Mouse (Mus musculus): Measurements from ENCODE around the gene Zbtb8b. TPM values are rescaled to one million over a fixed set of nuclear protein-coding genes. Genes with fewer than 3 reads are reported as not detected.

Gene Zbtb8b
- under 1 TPM; 0.05 to 0.15 TPM for polyA plus RNA-seq (2017; shearing (Covaris generic))

GRCm38 (mm10) chr4:129440340-129441063, at the start of gene Zbtb8b:
Gene Zbtb8b, minus strand, starts transcription at chr4:129440853.

GRCm38 (mm10) chr4:129461183-129461960, 20.7 kb upstream of the Zbtb8b start, which contains the start of gene Bsdc1:
Gene Bsdc1, plus strand, starts transcription at chr4:129461581.

GRCm38 (mm10) chr4:129377601-129378390, 62.9 kb downstream of the Zbtb8b start, which contains the start of gene Zbtb8a:
Gene Zbtb8a, minus strand, starts transcription at chr4:129378116.

Other genes with a start within 250 kb of the Zbtb8b start
- 1 to 10 TPM in 1 of 2 experiments, under 1 TPM in 1; 0.67 to 1.0 TPM for gene C77080, start 179.4 kb downstream of the Zbtb8b start, polyA plus RNA-seq (2017; shearing (Covaris generic))
- gene Sync, start 153.2 kb downstream of the Zbtb8b start, polyA plus RNA-seq (2017; shearing (Covaris generic)): under 1 TPM in 1 of 2 experiments, not detected in 1; 0.16 TPM
- gene Rbbp4, start 105.5 kb downstream of the Zbtb8b start, polyA plus RNA-seq (2017; shearing (Covaris generic)): 100 to 1,000 TPM; 289 to 317 TPM
- 10 to 100 TPM; 57.3 to 72.8 TPM for gene Zbtb8os, start 105.2 kb downstream of the Zbtb8b start, polyA plus RNA-seq (2017; shearing (Covaris generic))
- gene Zbtb8a, start 62.7 kb downstream of the Zbtb8b start, polyA plus RNA-seq (2017; shearing (Covaris generic)): 10 to 100 TPM; 10.9 to 17.0 TPM
- 10 to 100 TPM; 32.3 to 41.6 TPM for gene Bsdc1, start 20.7 kb upstream of the Zbtb8b start, polyA plus RNA-seq (2017; shearing (Covaris generic))
- under 1 TPM in 1 of 2 experiments, not detected in 1; 0.12 TPM for gene Tssk3, start 50.2 kb upstream of the Zbtb8b start, polyA plus RNA-seq (2017; shearing (Covaris generic))
- under 1 TPM in 1 of 2 experiments, not detected in 1; 0.67 TPM for gene Fam229a, start 50.3 kb upstream of the Zbtb8b start, polyA plus RNA-seq (2017; shearing (Covaris generic))
- gene Marcksl1, start 72.7 kb upstream of the Zbtb8b start, polyA plus RNA-seq (2017; shearing (Covaris generic)): 10 to 100 TPM; 35.3 to 36.6 TPM
- 100 to 1,000 TPM; 277 to 296 TPM for gene Hdac1, start 101.9 kb upstream of the Zbtb8b start, polyA plus RNA-seq (2017; shearing (Covaris generic))
- 1,000 to 10,000 TPM; 1,474 to 1,514 TPM for gene Lck, start 132.8 kb upstream of the Zbtb8b start, polyA plus RNA-seq (2017; shearing (Covaris generic))
- under 1 TPM; 0.42 to 0.60 TPM for gene Fam167b, start 137.7 kb upstream of the Zbtb8b start, polyA plus RNA-seq (2017; shearing (Covaris generic))
- 100 to 1,000 TPM; 175 to 192 TPM for gene Eif3i, start 159.8 kb upstream of the Zbtb8b start, polyA plus RNA-seq (2017; shearing (Covaris generic))
- 100 to 1,000 TPM; 197 to 198 TPM for gene Tmem234, start 159.8 kb upstream of the Zbtb8b start, polyA plus RNA-seq (2017; shearing (Covaris generic))
- 1 to 10 TPM; 3.3 to 5.4 TPM for gene Dcdc2b, start 173.4 kb upstream of the Zbtb8b start, polyA plus RNA-seq (2017; shearing (Covaris generic))
- 10 to 100 TPM; 30.2 to 39.2 TPM for gene Iqcc, start 178.2 kb upstream of the Zbtb8b start, polyA plus RNA-seq (2017; shearing (Covaris generic))
- 10 to 100 TPM; 41.9 to 47.5 TPM for gene Ccdc28b, start 183.1 kb upstream of the Zbtb8b start, polyA plus RNA-seq (2017; shearing (Covaris generic))
- 10 to 100 TPM; 59.2 to 70.3 TPM for gene Txlna, start 200.2 kb upstream of the Zbtb8b start, polyA plus RNA-seq (2017; shearing (Covaris generic))
- 10 to 100 TPM; 20.0 to 21.9 TPM for gene Kpna6, start 231.9 kb upstream of the Zbtb8b start, polyA plus RNA-seq (2017; shearing (Covaris generic))

Data from inflammation-experienced regulatory T-cells (primary cell).